Mouse (Mus musculus) heart, postnatal 0 days (tissue): ENCODE data around the gene Pwp1.

Source experiments
- CTCF ChIP-seq: IDR thresholded peaks from 2 replicates; pipeline ENCODE4 v1.5.1; 2016; ENCODE audit warnings: antibody characterized with exemption, control low read depth, low read depth
- EP300 ChIP-seq: IDR thresholded peaks from 2 replicates; pipeline ENCODE4 v1.6.1; 2016; ENCODE audit warnings: antibody characterized with exemption, low read depth

DNA sequence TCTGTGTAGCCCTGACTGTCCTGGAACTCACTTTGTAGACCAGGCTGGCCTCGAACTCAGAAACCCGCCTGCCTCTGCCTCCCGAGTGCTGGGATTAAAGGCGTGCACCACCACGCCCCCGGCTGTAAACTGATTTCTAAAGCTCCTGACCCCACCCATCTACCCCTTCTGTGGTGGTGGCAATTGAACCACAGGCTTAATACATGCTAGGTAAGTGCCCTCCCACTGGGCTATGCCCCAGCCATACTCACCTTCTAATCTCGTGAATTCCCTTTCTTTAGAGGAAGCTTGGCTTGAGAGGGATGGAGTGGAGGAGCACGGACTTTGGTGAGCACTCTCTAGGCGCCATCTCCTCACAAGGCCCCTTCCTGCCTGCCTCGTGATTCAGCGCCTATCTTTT is 100.7 kb downstream of the Pwp1 start:
- TF ChIP-seq CTCF (no peak), EP300 (no peak)
